Mouse (Mus musculus): ENCODE measurements around the gene Aqp1. TPM values are rescaled to one million over a fixed set of nuclear protein-coding genes. Genes with fewer than 3 reads are reported as not detected.

Aqp1 gene
- total RNA-seq, 2 experiments from 2014 or later = 45.2 to 72.8 TPM

Small RNAs within 50 kb of the gene (microRNA-seq; reads per million reads assigned to microRNA genes)
- gene Gm25458 = not detected

Other genes with a start within 250 kb of the Aqp1 start
- gene Crhr2, start 203.4 kb upstream of the Aqp1 start, total RNA-seq (2021) = not detected
- 10 to 100 TPM in 1 of 2 experiments, 1 to 10 TPM in 1; 8.1 to 10.1 TPM for gene Inmt, start 161.4 kb upstream of the Aqp1 start, total RNA-seq (2021)
- gene Mindy4, start 133.0 kb upstream of the Aqp1 start, total RNA-seq (2021) = 1 to 10 TPM; 3.9 to 5.3 TPM
- not detected for gene Ghrhr, start 39.9 kb downstream of the Aqp1 start, total RNA-seq (2021)
- gene Adcyap1r1, start 115.5 kb downstream of the Aqp1 start, total RNA-seq (2021) = 10 to 100 TPM; 23.8 to 35.7 TPM

Measured in adrenal gland, postnatal 36 days (tissue).